7 mouse cellular contexts compared by ENCODE assay signal in the genomic region with DNA sequence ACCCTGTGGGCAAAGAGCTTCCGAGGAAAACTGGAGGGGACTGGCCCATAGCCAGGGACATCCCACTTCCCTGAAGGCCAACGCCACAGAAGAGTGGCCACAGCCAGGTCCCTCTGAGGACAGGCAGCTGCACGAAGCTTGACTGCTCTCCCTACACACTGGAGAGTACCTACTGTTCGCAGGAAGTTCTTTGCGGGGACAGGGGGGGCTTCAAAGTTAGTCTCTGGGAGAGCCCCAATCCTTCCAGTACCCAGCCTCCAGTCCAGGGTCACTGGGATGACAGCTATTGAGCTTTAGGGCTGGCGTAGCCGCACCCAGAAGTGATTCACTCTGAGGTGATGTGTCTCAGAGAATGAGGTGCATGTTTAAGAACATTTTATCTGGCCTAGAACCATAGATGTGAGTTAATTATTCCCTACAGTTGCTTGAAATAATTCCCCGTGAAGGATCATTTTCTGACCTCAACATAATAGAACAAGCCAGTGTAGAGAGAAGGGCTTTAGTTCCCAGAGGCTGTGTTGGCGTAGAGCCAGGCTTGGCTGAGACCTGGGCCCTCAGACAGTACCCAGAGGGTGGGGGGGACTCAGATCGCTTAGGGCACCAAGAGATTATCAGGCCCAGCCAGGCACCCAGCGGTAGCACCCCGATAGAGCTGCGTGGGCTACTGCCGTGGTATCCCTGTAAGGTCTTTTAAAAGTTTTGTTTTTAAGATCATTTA. TPM values are rescaled to one million over a fixed set of nuclear protein-coding genes. Genes with fewer than 3 reads are reported as not detected.
DNase-seq lines count a peak whose midpoint lies in the region; ATAC-seq and TF ChIP-seq lines count a peak whose summit lies in the region.

No protein-coding gene starts in this region.

- ATAC-seq in neural tube, embryonic 13.5 days (ENCODE audit: low read depth), result no peak
- peak; percentile 67 for ATAC-seq in embryonic facial prominence, embryonic 14.5 days (ENCODE audit: low read depth)
- ATAC-seq in hindbrain, embryonic 15.5 days (ENCODE audit: low FRiP score, low read depth), result peak; percentile 51; the same call in 1 of the 2 replicates
- peak; percentile 95 for ATAC-seq in liver, embryonic 14.5 days (ENCODE audit: insufficient read depth)

- H3K4me2 ChIP-seq in neural tube, embryonic 13.5 days, result no peak overlapping the region
- no peak overlapping the region for H3K4me2 ChIP-seq in embryonic facial prominence, embryonic 14.5 days (ENCODE audit: low read depth, low read length)
- H3K4me2 ChIP-seq in hindbrain, embryonic 15.5 days, result no peak overlapping the region
- peak overlapping the region; percentile 35 for H3K4me2 ChIP-seq in liver, embryonic 14.5 days (ENCODE audit: low read depth)

- no peak for TF ChIP-seq CTCF in liver, embryonic 14.5 days (IDR thresholded peaks at IDR 0.05; ENCODE audit: low read depth)

- H3K4me1 ChIP-seq in neural tube, embryonic 13.5 days (replicated peaks), result peaks cover 16% of the 10 kb centered on the region
- H3K4me1 ChIP-seq in embryonic facial prominence, embryonic 14.5 days (ENCODE audit: control insufficient read depth, insufficient read depth, low read length), result no peaks in the 10 kb centered on the region
- peaks cover 17% of the 10 kb centered on the region for H3K4me1 ChIP-seq in hindbrain, embryonic 15.5 days (replicated peaks)
- H3K4me1 ChIP-seq in liver, embryonic 14.5 days (replicated peaks; ENCODE audit: control insufficient read depth in 2 of 2, insufficient read depth in 2 of 2, low read length in 1 of 2), result peaks cover 24 to 30% of the 10 kb centered on the region in 2 experiments

- H3K9ac ChIP-seq in neural tube, embryonic 13.5 days, result no peak overlapping the region
- no peak overlapping the region for H3K9ac ChIP-seq in embryonic facial prominence, embryonic 14.5 days (ENCODE audit: low read depth, low read length)
- no peak overlapping the region for H3K9ac ChIP-seq in hindbrain, embryonic 15.5 days
- peak overlapping the region; percentile 32 for H3K9ac ChIP-seq in liver, embryonic 14.5 days (replicated peaks)

- H3K27ac ChIP-seq in neural tube, embryonic 13.5 days (replicated peaks), result peak overlapping the region; percentile 68
- no peak overlapping the region for H3K27ac ChIP-seq in embryonic facial prominence, embryonic 14.5 days (replicated peaks; ENCODE audit: low read depth, low read length)
- no peak overlapping the region; the same call in 1 of the 2 replicates for H3K27ac ChIP-seq in hindbrain, embryonic 15.5 days (replicated peaks)
- H3K27ac ChIP-seq in liver, embryonic 14.5 days, result peak overlapping the region; percentile 81

- peak; percentile 88 for TF ChIP-seq EP300 in liver, embryonic 14.5 days (IDR thresholded peaks at IDR 0.05; ENCODE audit: low read depth)

- no peaks in the 10 kb centered on the region for H3K27me3 ChIP-seq in neural tube, embryonic 13.5 days
- H3K27me3 ChIP-seq in embryonic facial prominence, embryonic 14.5 days (replicated peaks; ENCODE audit: control insufficient read depth, insufficient read depth, low read length), result no peaks in the 10 kb centered on the region
- no peaks in the 10 kb centered on the region for H3K27me3 ChIP-seq in hindbrain, embryonic 15.5 days
- H3K27me3 ChIP-seq in liver, embryonic 14.5 days (ENCODE audit: control insufficient read depth, insufficient read depth, low read length), result no peaks in the 10 kb centered on the region

- H3K4me3 ChIP-seq in neural tube, embryonic 13.5 days, result no peak overlapping the region
- no peak overlapping the region for H3K4me3 ChIP-seq in embryonic facial prominence, embryonic 14.5 days (ENCODE audit: low read depth, low read length)
- H3K4me3 ChIP-seq in hindbrain, embryonic 15.5 days, result no peak overlapping the region
- no peak overlapping the region for H3K4me3 ChIP-seq in liver, embryonic 14.5 days (ENCODE audit: insufficient read depth in 1 of 2, low read depth in 2 of 2, low read length in 2 of 2)

- WGBS in neural tube, embryonic 13.5 days, result 62% methylated on average over 14 of the region's 14 CpGs
- 76% methylated on average over 14 of the region's 14 CpGs for WGBS in embryonic facial prominence, embryonic 14.5 days
- WGBS in hindbrain, embryonic 15.5 days, result 57% methylated on average over 14 of the region's 14 CpGs
- WGBS in liver, embryonic 14.5 days (ENCODE audit: insufficient replicate concordance), result 42% methylated on average over 14 of the region's 14 CpGs

- no peak for DNase-seq in neural tube, embryonic 10.5 days (ENCODE audit: extremely low spot score, low spot score)
- peak; percentile 80 for DNase-seq in embryonic facial prominence, embryonic 14.5 days (ENCODE audit: low spot score)
- peak; percentile 73 to 82 (median 81) for DNase-seq in liver, embryonic 14.5 days (ENCODE audit: low read depth in 3 of 3, low spot score in 3 of 3)
- DNase-seq in urinary bladder, postnatal 36 days (ENCODE audit: low spot score in 2 of 2), result no peak
- no peak for DNase-seq in cerebellum, adult 9-10 months

- peaks cover 67% of the 10 kb centered on the region for H3K36me3 ChIP-seq in neural tube, embryonic 13.5 days
- H3K36me3 ChIP-seq in embryonic facial prominence, embryonic 14.5 days (ENCODE audit: control insufficient read depth, insufficient read depth, low read length), result peaks cover 75% of the 10 kb centered on the region
- peaks cover 62% of the 10 kb centered on the region for H3K36me3 ChIP-seq in hindbrain, embryonic 15.5 days
- H3K36me3 ChIP-seq in liver, embryonic 14.5 days (replicated peaks; ENCODE audit: control insufficient read depth, insufficient read depth, low read depth), result peaks cover 50% of the 10 kb centered on the region

- H3K9me3 ChIP-seq in neural tube, embryonic 13.5 days, result no peaks in the 10 kb centered on the region
- no peaks in the 10 kb centered on the region for H3K9me3 ChIP-seq in embryonic facial prominence, embryonic 14.5 days (ENCODE audit: control insufficient read depth, low read length)
- no peaks in the 10 kb centered on the region for H3K9me3 ChIP-seq in hindbrain, embryonic 15.5 days
- H3K9me3 ChIP-seq in liver, embryonic 14.5 days (ENCODE audit: control insufficient read depth, low read length), result no peaks in the 10 kb centered on the region

RNA-seq across cellular contexts. Expression of a gene that starts 13.5 kb away (rescaled TPM):
- polyA plus RNA-seq in neural tube, embryonic 13.5 days (2015; fragmentation: Nextera tagmentation; extraction: Ambion mirVana), result 197 and 213 TPM in 2 replicates
- polyA plus RNA-seq in embryonic facial prominence, embryonic 14.5 days (2014; fragmentation: Nextera tagmentation; extraction: Ambion mirVana), result 91.9 and 110 TPM in 2 replicates
- polyA plus RNA-seq in hindbrain, embryonic 15.5 days (2015; fragmentation: Nextera tagmentation; extraction: Ambion mirVana), result 278 and 288 TPM in 2 replicates
- 132 and 153 TPM in 2 replicates for polyA plus RNA-seq in liver, embryonic 14.5 days (2012; rRNA removed)
- polyA plus RNA-seq in liver, embryonic 14.5 days (2014; fragmentation: Nextera tagmentation; extraction: Ambion mirVana), result 86.7 and 98.4 TPM in 2 replicates

Comparison
In these comparisons a context has a peak if more than half of its experiments do, and no peak if none do; other contexts are left out.
1. H3K27ac ChIP-seq: peak in neural tube, embryonic 13.5 days (single experiment) and liver, embryonic 14.5 days (single experiment); none in embryonic facial prominence, embryonic 14.5 days (single experiment) and hindbrain, embryonic 15.5 days (single experiment).
2. DNase-seq: peak in embryonic facial prominence, embryonic 14.5 days (single experiment) and liver, embryonic 14.5 days (3 of 3); none in neural tube, embryonic 10.5 days (single experiment), urinary bladder, postnatal 36 days (0 of 2) and cerebellum, adult 9-10 months (single experiment).